Mouse (Mus musculus) cerebellum, adult 11 months (tissue): ENCODE results near the gene Bpifa2.
"Not testable (repeated sequence)": the region's sequence is repeated elsewhere in the genome, so short reads cannot be mapped to it uniquely, and the experiment has no call there.

ENCODE experiments used
- DNase-seq: peaks from one replicate; pipeline ENCODE4 v3.0.0; 2022

The Bpifa2 gene

GRCm38 (mm10) chr2:154007965-154008364 is at the start of gene Bpifa2:
TSS of gene Bpifa2 (plus strand) at chr2:154008265.
- no peak for DNase-seq

- peak; percentile 67 for DNase-seq
Measured at GRCm38 (mm10) chr2:153962821-153963331, 45.2 kb upstream of the Bpifa2 start.

GRCm38 (mm10) chr2:153963334-153963733 is 44.7 kb upstream of the Bpifa2 start:
- DNase-seq, result peak; percentile 94

GRCm38 (mm10) chr2:153970221-153970620 is 37.8 kb upstream of the Bpifa2 start:
- DNase-seq, result no peak

- no peak for DNase-seq
Measured at GRCm38 (mm10) chr2:153974582-153974981, 33.5 kb upstream of the Bpifa2 start, which contains the start of gene Bpifa6. TSS of gene Bpifa6 (plus strand) at chr2:153974945.

GRCm38 (mm10) chr2:153995770-153996169 is 12.3 kb upstream of the Bpifa2 start:
- peak; percentile 72 for DNase-seq

GRCm38 (mm10) chr2:154000501-154000900 is 7.6 kb upstream of the Bpifa2 start:
- DNase-seq, result no peak

GRCm38 (mm10) chr2:154001056-154001455 is 7.0 kb upstream of the Bpifa2 start:
- DNase-seq, result no peak

- DNase-seq, result no peak
Measured at GRCm38 (mm10) chr2:154004456-154004855, 3.6 kb upstream of the Bpifa2 start.

- DNase-seq, result no peak
Measured at GRCm38 (mm10) chr2:154005094-154005493, 3.0 kb upstream of the Bpifa2 start.

GRCm38 (mm10) chr2:154005734-154006133 is 2.3 kb upstream of the Bpifa2 start:
- no peak for DNase-seq

- DNase-seq, result no peak
Measured at GRCm38 (mm10) chr2:154006331-154006730, 1.7 kb upstream of the Bpifa2 start.

GRCm38 (mm10) chr2:154007381-154007780 is 684 bp upstream of the Bpifa2 start:
- no peak for DNase-seq

- DNase-seq, result no peak
Measured at GRCm38 (mm10) chr2:154017990-154018389, 9.9 kb downstream of the Bpifa2 start.

GRCm38 (mm10) chr2:154024676-154025075 is 16.6 kb downstream of the Bpifa2 start:
- DNase-seq, result not testable (repeated sequence)

- DNase-seq, result peak; percentile 58
Measured at GRCm38 (mm10) chr2:154038932-154039331, 30.9 kb downstream of the Bpifa2 start.

- DNase-seq, result no peak
Measured at GRCm38 (mm10) chr2:154044743-154045142, 36.7 kb downstream of the Bpifa2 start.

GRCm38 (mm10) chr2:154058690-154059089 is 50.6 kb downstream of the Bpifa2 start:
- peak; percentile 4 for DNase-seq
